Mouse (Mus musculus) large intestine, adult 2 months (tissue): Measurements from ENCODE around the gene Ccdc120. TPM values are rescaled to one million over a fixed set of nuclear protein-coding genes. Genes with fewer than 3 reads are reported as not detected.
"Not testable (repeated sequence)": the region's sequence is repeated elsewhere in the genome, so short reads cannot be mapped to it uniquely, and the experiment has no call there.

Experiments
- DNase-seq: peaks from one replicate; pipeline ENCODE4 v3.0.0-alpha.2; 2012; ENCODE audit warnings: low read depth, low spot score
- WGBS: fragments of 180-500 bp; shearing (Covaris S2); methylation state at CpG from one replicate; pipeline ENCODE4 v1.1.7; 2018; 5-methylcytosine and 5-hydroxymethylcytosine counted together
- polyA plus RNA-seq: library from polyadenylated mRNA; depleted of rRNA; stranded (reverse); fragments of >200 nt; gene quantifications from 2 replicates; pipeline ENCODE4 v1.2.3, GENCODE M21; 2012

Gene Ccdc120
- polyA plus RNA-seq, 1 experiment = 10.2 TPM

GRCm38 (mm10) chrX:7762137-7762920 lies 11.6 kb upstream of the Ccdc120 start, which contains the start of gene Tfe3:
TSS of gene Tfe3 (plus strand) at chrX:7762560.
- DNase-seq = peak; percentile 70
- 17% methylated on average over 38 of the region's 38 CpGs for WGBS

DNA sequence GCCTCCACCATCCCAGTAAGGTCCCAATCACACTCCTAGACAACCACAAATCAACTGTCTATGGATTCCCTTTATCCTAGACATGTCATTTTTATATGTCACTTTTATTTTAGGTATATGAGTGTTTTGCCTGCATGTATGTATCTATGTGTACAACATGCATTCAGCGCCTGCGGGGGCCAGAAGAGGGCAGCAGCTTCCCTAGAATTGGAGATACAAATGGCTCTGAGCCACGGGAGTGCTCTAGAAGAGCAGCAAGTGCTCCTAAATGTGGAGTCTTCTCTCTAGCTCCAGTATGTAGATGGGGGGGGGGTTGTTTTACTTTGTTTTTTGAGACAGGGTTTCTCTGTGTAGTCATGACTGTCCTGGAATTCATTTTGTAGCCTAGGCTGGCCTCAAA lies 2.9 kb upstream of the Ccdc120 start:
- DNase-seq = not testable (repeated sequence)
- 17% methylated on average over 3 of the region's 3 CpGs for WGBS

DNA sequence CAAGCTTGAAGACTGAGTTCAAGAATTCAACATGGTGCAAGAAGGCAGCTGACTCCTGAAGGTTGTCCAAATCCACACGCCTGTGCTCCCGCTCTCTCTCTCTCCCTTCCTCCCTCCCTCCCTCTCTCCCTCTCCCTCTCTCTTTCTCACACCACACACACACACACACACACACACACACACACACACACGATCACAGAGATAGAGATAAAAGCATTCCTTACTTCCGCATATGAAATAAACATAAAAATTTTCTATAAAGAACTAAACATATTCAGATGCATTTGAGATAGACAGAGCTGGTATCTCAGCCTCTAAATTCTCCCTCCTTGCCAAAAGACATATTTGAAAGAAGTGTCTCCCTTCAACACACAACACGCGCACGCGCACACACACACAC lies 5.3 kb downstream of the Ccdc120 start:
- no peak for DNase-seq
- WGBS = 87% methylated on average over 8 of the region's 8 CpGs

- DNase-seq = no peak
- WGBS = 30% methylated on average over 1 of the region's 1 CpGs
Measured at GRCm38 (mm10) chrX:7744940-7745339, 5.8 kb downstream of the Ccdc120 start.

GRCm38 (mm10) chrX:7743470-7743869 lies 7.2 kb downstream of the Ccdc120 start:
- WGBS = 55% methylated on average over 5 of the region's 5 CpGs
- DNase-seq = no peak

DNA sequence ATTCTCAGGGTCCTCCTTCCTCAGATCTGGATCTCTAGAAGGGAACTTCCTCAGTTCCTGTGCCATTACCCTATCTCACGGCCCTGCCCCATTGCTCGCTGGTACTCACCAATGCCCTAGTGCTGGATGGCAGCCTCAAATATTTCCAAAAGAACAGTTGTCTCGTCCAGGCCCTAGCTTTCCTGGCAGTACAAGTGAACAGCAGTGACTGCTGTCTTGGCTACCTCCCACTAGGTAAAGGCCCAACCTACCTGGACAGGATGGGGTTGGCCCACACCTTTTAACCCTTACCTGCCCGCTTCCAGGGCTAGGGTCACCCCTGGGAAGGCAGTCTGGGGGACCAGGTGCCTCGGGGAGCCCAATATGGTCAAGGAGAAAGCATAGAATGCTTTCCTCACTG lies 9.6 kb downstream of the Ccdc120 start:
- 55% methylated on average over 5 of the region's 5 CpGs for WGBS
- no peak for DNase-seq

DNA sequence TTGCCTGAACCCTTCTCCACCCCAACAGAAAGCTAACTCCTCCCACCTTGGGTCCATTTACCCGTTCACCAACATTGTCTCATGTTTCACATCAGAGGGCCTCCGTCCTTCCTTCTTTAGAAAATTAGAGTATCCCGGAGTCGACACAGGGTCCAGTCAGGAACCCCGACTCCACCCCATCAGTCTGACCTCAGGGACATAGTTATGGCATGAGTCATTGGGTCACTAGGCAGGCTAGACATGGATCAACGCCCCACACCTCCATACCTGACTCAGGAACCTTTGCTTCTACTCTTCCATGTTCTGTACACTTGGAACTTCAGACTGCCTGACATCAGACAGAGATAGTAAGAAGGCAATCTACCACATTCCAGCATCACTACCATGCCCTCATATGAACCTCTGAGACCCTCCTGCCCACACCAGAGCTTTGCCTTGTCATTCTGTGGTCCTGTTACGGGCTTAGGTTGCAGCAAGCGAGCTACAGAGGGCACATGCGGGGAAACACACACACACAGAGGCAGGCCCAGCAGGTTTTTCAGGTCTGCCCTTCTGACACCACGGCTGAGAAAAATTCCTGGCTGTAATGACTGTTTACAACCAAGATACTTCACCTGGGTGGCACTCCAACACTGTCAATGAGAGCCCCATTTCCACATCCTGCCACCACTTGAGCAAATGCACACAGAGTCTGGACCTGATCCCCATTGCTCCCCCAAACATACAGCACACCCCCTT lies 10.5 kb downstream of the Ccdc120 start:
- WGBS = 30% methylated on average over 10 of the region's 10 CpGs
- no peak for DNase-seq

DNA sequence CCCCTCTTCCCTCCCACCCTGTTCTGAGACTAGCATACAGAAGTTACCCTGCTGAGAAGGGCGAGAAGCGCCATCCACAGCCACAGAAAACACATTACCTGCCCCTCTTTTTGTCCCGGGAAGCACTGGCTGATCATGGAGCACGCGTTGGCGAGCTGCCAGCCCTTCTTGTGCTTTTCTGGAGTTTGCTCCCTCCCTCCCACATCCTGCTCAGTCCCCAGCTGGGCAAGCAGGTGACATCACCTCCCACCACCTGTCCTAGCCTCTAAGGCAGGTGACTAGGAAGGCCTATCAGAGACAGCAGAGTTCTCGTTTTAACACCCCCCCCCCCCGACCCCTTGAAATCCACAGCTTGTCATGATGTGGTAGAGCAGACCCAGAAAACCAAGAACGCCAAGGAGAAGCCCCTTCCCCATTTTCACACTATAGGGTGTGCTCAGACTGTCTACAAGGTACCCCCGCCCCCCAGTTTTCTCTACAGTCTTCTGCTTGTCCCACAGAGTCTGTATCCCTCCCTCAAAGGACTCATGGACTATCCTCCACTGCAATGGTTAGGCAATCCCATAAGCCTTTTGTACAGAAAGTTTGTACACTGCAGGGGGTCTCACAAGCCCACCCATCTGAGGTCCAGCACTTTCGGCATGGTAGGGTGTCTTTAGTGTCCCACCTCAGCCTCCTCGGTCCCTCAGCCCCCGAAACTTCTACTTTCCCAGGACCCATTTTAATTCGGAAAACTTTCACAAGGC lies 11.2 kb downstream of the Ccdc120 start:
- no peak for DNase-seq
- 44% methylated on average over 14 of the region's 14 CpGs for WGBS

- no peak for DNase-seq
Measured at GRCm38 (mm10) chrX:7733571-7734156, 17.0 kb downstream of the Ccdc120 start.

GRCm38 (mm10) chrX:7728922-7729265 lies 21.8 kb downstream of the Ccdc120 start:
- 24% methylated on average over 4 of the region's 4 CpGs for WGBS
- no peak for DNase-seq

More at GRCm38 (mm10) chrX:7733571-7734156, 17.0 kb downstream of the Ccdc120 start:
- WGBS = 37% methylated on average over 26 of the region's 26 CpGs

DNA sequence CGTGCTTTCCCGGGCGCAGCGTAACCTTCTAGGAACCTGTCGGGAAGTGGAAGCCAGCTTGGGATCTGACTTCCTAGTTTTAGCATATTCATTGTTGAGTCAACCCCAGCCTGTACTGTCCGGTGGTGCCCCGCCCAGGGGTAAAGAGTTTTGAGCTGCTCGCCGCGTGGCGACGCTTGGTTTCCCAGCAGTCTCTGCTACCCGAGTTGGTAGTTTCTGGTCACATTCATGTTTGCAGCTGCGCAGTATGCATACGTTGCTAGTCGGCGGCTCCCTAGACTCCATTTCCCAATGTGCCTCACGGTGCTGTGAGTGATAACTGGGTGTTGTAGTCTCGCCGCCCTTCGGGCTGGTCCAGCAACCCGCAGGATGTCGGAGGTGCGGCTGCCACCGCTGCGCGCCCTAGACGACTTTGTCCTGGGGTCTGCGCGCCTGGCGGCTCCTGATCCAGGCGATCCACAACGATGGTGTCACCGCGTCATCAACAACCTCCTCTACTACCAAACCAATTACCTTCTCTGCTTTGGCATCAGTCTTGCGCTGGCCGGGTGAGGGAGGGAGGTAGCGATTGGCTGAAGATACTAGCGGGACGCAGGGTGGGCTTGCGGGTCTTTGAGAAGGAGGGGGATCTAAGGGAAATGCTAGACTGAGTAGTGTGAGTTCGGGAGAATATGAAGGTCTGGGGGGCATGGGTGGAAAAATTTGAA lies 22.3 kb downstream of the Ccdc120 start, which contains the start of gene Praf2:
TSS of gene Praf2 (plus strand) at position 225 of the 707 bp plus-strand sequence.
- WGBS = 15% methylated on average over 42 of the region's 42 CpGs
- peak; percentile 69 for DNase-seq

- no peak for DNase-seq
- 82% methylated on average over 13 of the region's 13 CpGs for whole genome bisulfite sequencing
Measured at GRCm38 (mm10) chrX:7727176-7727575, 23.5 kb downstream of the Ccdc120 start.

DNA sequence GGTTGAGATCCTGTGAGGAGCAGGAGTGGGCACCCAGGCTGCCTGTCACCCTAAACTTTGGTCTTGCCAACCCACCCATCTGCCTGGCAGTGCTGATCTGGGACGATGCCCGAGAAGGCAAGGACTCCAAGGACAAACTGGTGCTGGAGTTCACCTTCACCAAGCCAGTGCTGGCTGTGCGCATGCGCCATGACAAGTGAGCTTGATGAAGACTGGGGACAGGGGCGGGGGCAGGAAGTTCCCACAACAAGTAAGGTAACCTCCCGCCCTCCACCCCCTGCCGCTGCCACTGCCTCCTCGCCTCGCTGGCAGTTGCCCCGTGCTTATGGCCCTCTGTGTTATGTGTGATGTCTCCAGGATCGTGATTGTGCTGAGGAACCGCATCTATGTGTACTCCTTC lies 24.9 kb downstream of the Ccdc120 start:
- 90% methylated on average over 12 of the region's 12 CpGs for WGBS
- DNase-seq = no peak

- WGBS = 82% methylated on average over 7 of the region's 7 CpGs
- DNase-seq = no peak
Measured at GRCm38 (mm10) chrX:7724135-7724534, 26.6 kb downstream of the Ccdc120 start.

DNA sequence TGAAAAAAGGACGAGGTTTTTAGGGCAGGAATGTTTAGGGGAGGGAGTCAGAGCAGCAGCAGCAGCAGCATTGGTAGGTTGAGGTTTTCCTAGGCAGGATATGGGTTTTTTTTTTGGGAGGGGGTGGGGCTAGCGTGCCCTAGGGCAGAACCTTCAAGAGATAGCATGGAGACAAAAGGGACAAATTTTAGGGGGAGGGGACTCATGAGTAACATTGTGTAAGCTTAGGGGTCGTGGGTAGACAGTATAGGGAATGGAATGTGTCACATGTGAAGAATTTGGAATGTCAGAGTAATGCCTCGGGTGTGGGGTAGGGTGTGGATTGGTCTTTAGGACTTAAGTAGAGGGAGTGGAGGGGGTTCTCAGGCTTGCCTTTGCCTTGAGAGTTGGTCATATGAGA lies 28.0 kb downstream of the Ccdc120 start:
- 15% methylated on average over 4 of the region's 4 CpGs for WGBS
- DNase-seq = no peak

GRCm38 (mm10) chrX:7722282-7722611 lies 28.5 kb downstream of the Ccdc120 start:
- 15% methylated on average over 11 of the region's 11 CpGs for WGBS

DNA sequence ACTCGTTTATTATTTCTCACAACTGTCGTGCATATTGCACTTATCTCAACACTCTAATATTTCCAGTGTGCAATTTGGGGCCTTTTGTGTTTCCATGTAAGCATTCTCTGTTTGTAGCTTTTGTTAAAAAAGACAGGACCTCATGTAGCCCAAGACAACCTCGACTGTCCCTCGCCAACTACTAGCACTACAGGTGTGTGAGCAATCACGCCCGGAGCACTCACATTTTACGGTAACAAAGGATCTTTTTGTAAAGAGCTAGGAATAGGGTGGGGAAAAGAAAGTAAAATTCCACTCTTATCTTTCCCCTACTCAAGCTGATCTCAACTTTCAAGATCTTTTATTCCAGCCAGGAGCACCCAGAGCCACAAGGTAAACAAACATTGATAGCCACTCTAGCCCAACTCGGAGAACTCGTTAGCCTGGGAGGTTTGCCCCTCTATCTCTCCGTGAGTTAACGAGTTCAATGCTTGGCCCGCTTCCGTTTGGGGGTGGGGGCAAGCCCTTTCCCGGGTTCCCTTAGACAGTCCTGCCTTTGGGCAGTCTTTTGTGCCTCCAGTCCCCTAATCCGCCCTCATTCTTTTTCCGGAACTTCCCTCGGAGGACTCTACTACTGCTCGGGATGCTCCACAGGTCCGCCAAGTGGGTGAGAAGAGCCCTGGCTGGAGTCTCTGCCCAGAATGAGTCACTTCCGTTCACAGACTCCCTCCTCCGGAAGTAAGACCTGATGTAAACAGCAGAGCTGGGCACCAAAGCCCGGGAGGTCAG lies 29.0 kb downstream of the Ccdc120 start, which contains the start of gene Gm45208:
TSS of gene Gm45208 (plus strand) at position 732 of the 768 bp plus-strand sequence.
- no peak for DNase-seq
- WGBS = 20% methylated on average over 22 of the region's 22 CpGs

More at GRCm38 (mm10) chrX:7722282-7722611, 28.5 kb downstream of the Ccdc120 start:
- no peak for DNase-seq

GRCm38 (mm10) chrX:7716058-7716457 lies 34.6 kb downstream of the Ccdc120 start:
- WGBS = 64% methylated on average over 1 of the region's 1 CpGs
- DNase-seq = not testable (repeated sequence)
